Mouse (Mus musculus): ENCODE measurements around the gene Tmem110.

DNA sequence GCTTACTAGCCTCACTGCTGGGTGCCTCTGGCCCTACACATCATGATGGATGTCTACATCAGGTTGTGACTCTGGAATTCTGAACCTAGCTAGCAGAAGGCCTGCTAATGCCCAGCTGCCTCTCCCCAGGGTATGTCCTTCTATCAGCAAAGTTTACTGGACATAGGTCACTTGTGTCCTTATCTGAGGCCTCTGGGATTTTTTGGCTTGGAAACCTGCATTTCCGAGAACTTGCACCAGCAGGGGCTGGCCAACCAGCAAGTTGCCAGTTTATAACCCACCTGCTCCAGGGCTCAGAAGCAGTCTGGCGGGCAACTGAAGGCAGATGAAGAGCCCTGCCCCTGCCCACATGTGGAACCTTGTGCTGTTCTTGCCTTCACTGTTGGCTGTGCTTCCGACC lies 60.8 kb downstream of the Tmem110 start, which contains the start of gene Itih4:
- TF ChIP-seq CTCF (IDR thresholded peaks at IDR 0.05 in 2 of 3, conservative IDR thresholded peaks at IDR 0.05 in 1 of 3; ENCODE audit: control insufficient read depth in 1 of 3, insufficient read depth in 1 of 3, low read depth in 2 of 3, low read length in 3 of 3, poor library complexity in 1 of 3, severe bottlenecking in 1 of 3) = no peak
- TF ChIP-seq POLR2AphosphoS2 (IDR thresholded peaks at IDR 0.05; ENCODE audit: low read length) = no peak
- no peak for TF ChIP-seq TCF12 (IDR thresholded peaks at IDR 0.05; ENCODE audit: low read depth, low read length)
- no peak for TF ChIP-seq MXI1 (IDR thresholded peaks at IDR 0.05; ENCODE audit: low read depth, low read length)
- no peak for TF ChIP-seq ZKSCAN1 (IDR thresholded peaks at IDR 0.05; ENCODE audit: low read depth, low read length)
- TF ChIP-seq TAL1 (IDR thresholded peaks at IDR 0.05; ENCODE audit: low read length) = no peak
- no peak for TF ChIP-seq MAX (IDR thresholded peaks at IDR 0.05; ENCODE audit: low read length)
